Mouse (Mus musculus): ENCODE results near the gene Rsph3b. TPM values are rescaled to one million over a fixed set of nuclear protein-coding genes. Genes with fewer than 3 reads are reported as not detected.
"Not testable (repeated sequence)": the region's sequence is repeated elsewhere in the genome, so short reads cannot be mapped to it uniquely, and the experiment has no call there.

Gene Rsph3b
- total RNA-seq, 1 experiment = 5.4 TPM

DNA sequence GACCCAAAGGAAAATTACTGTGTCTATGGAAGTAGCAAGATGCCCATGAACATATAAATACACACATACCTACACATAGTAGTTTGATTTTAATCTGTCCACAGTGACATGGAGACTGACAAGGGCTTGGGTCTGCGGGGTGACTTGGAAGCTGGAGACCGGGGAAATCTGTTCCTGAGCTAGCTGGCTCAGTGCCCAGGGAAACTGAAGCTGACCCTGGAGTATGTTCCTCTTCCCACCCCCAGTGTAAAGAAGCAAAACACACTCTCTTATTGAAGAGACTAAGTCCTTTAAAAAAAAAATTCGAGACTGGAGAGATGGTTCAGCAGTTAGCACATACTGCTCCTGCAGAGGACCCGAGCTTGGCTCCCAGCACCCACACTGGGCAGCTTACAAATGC, 14.5 kb upstream of the Rsph3b start:
- H3K9me3 ChIP-seq (ENCODE audit: control insufficient read depth, insufficient read depth, low read depth, low read length); H3K9ac ChIP-seq (ENCODE audit: insufficient read depth, low read depth, low read length, poor library complexity, severe bottlenecking); H3K4me3 ChIP-seq (ENCODE audit: insufficient read depth in 1 of 2, low read depth in 1 of 2, low read length in 2 of 2, poor library complexity in 1 of 2, severe bottlenecking in 1 of 2); H3K27ac ChIP-seq (ENCODE audit: insufficient read depth, low read depth, low read length, poor library complexity, severe bottlenecking); H3K36me3 ChIP-seq (ENCODE audit: control insufficient read depth, insufficient read depth, low read length, poor library complexity, severe bottlenecking); DNase-seq (ENCODE audit: low read depth, low spot score); H3K4me1 ChIP-seq (ENCODE audit: control insufficient read depth in 2 of 2, insufficient read depth in 2 of 2, low read length in 2 of 2, poor library complexity in 1 of 2): not testable (repeated sequence)
- in situ Hi-C loops (cut with MboI; ENCODE audit: low sequenced_read_pairs in 2 of 2, unreplicated experiment in 2 of 2) = loop anchor here in 1 of 2 experiments (25.0 kb wide), 1 partner anchor 974 kb away; the partner anchor contains the start of genes Rsph3a and Tagap

DNA sequence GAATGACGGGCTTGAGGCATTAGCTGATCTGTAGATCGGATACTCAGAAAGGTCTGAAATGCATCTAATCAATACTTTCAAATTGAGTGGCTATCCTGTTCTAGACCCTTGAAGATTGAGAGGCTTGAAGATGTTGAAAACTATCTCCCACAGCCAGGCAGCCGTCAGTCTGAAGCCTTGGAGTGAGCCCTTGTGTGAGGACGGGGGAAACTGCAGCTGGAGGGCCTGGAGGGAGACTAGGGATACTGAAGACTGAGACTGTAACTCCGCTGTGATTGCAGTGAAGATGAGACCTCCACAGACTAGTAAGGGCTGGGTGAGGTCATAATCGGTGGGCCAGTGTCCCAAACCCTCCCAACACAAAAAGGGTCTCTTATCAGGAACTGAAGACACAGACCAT, 13.9 kb upstream of the Rsph3b start:
- H3K9me3 ChIP-seq (ENCODE audit: control insufficient read depth, insufficient read depth, low read depth, low read length); H3K27ac ChIP-seq (ENCODE audit: insufficient read depth, low read depth, low read length, poor library complexity, severe bottlenecking); H3K36me3 ChIP-seq (ENCODE audit: control insufficient read depth, insufficient read depth, low read length, poor library complexity, severe bottlenecking); H3K9ac ChIP-seq (ENCODE audit: insufficient read depth, low read depth, low read length, poor library complexity, severe bottlenecking); DNase-seq (ENCODE audit: low read depth, low spot score); H3K4me3 ChIP-seq (ENCODE audit: insufficient read depth in 1 of 2, low read depth in 1 of 2, low read length in 2 of 2, poor library complexity in 1 of 2, severe bottlenecking in 1 of 2); H3K4me1 ChIP-seq (ENCODE audit: control insufficient read depth in 2 of 2, insufficient read depth in 2 of 2, low read length in 2 of 2, poor library complexity in 1 of 2): not testable (repeated sequence)
- in situ Hi-C loops (cut with MboI; ENCODE audit: low sequenced_read_pairs in 2 of 2, unreplicated experiment in 2 of 2) = loop anchor here in 1 of 2 experiments (25.0 kb wide), 1 partner anchor 975 kb away; the partner anchor contains the start of genes Rsph3a and Tagap

DNA sequence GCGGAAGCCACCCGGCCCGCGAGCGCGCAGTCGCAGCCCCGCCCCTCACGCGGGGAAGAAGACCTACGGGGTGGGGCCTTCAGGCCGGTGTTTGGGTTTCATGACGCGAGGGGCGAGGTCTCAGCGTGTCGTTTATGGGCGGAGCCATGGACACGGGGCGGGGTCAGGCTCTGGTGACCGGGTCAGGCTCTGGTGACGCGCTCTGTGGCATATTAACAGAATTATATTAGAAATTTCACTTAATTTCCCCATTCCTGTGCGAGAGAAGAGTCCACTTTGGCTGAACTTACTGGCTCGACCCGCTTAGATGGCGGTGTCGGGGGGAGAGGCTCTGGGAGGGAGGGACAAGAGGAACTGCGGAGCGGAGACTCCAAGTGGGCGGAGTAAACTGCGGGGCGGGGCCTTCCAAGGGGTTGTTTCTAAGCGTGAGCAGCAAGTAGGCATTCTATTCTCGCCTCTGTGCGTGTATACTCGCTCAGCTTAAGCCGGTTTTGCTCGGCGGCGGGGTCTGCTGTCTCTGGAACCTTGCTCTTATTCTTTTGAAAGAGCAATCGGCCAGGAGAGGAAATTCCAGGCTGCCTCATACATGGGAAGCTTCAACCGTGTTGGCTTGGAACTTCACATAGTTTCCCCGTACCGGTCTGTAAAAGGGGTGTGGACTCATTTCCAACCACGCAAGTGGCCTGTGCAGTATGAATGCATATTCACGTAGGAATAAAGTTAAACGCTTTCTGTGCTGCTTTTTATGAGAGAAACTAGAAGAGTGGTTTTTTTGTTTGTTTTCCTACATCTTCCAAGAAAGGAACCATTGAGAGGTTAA, 12.9 kb upstream of the Rsph3b start:
- H3K36me3 ChIP-seq (ENCODE audit: control insufficient read depth, insufficient read depth, low read length, poor library complexity, severe bottlenecking); H3K9me3 ChIP-seq (ENCODE audit: control insufficient read depth, insufficient read depth, low read depth, low read length); DNase-seq (ENCODE audit: low read depth, low spot score); H3K27ac ChIP-seq (ENCODE audit: insufficient read depth, low read depth, low read length, poor library complexity, severe bottlenecking); H3K9ac ChIP-seq (ENCODE audit: insufficient read depth, low read depth, low read length, poor library complexity, severe bottlenecking); H3K4me1 ChIP-seq (ENCODE audit: control insufficient read depth in 2 of 2, insufficient read depth in 2 of 2, low read length in 2 of 2, poor library complexity in 1 of 2): not testable (repeated sequence)
- in situ Hi-C loops (cut with MboI; ENCODE audit: low sequenced_read_pairs in 2 of 2, unreplicated experiment in 2 of 2) = loop anchor here in 1 of 2 experiments (25.0 kb wide), 1 partner anchor 976 kb away; the partner anchor contains the start of genes Rsph3a and Tagap
- H3K4me3 ChIP-seq (ENCODE audit: insufficient read depth in 1 of 2, low read depth in 1 of 2, low read length in 2 of 2, poor library complexity in 1 of 2, severe bottlenecking in 1 of 2) = peak overlapping the region; percentile 39 to 65; a peak in 3 of 4 replicates

DNA sequence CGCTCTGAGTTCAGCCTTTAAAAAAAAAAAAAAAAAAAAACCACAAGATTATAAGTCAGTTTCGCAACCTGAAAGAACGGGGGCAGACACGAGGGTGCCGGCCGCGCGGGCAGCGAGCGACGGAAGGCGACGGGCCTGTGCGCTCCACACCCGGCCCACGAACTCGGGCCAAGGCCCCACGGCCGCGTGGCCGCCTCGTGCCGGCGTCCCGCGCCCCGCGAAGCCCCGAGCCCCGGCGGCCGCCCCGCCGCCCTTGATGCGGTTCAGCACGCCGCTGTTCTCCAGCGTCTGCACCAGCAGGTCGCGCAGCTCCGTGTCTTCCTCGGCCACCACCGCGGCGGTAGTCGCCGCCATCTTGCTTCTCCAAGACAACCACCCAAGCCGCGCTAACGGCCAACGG, 12.3 kb upstream of the Rsph3b start, which contains the start of gene Tagap1:
Gene Tagap1 (minus strand): TSS at position 381 of the 400 bp plus-strand sequence.
- in situ Hi-C loops (cut with MboI; ENCODE audit: low sequenced_read_pairs in 2 of 2, unreplicated experiment in 2 of 2) = loop anchor here in 1 of 2 experiments (25.0 kb wide), 1 partner anchor 977 kb away; the partner anchor contains the start of genes Rsph3a and Tagap
- not testable (repeated sequence) for DNase-seq (ENCODE audit: low read depth, low spot score); H3K4me1 ChIP-seq (ENCODE audit: control insufficient read depth in 2 of 2, insufficient read depth in 2 of 2, low read length in 2 of 2, poor library complexity in 1 of 2); H3K9me3 ChIP-seq (ENCODE audit: control insufficient read depth, insufficient read depth, low read depth, low read length); H3K36me3 ChIP-seq (ENCODE audit: control insufficient read depth, insufficient read depth, low read length, poor library complexity, severe bottlenecking); H3K27ac ChIP-seq (ENCODE audit: insufficient read depth, low read depth, low read length, poor library complexity, severe bottlenecking); H3K9ac ChIP-seq (ENCODE audit: insufficient read depth, low read depth, low read length, poor library complexity, severe bottlenecking)
- H3K4me3 ChIP-seq (ENCODE audit: insufficient read depth in 1 of 2, low read depth in 1 of 2, low read length in 2 of 2, poor library complexity in 1 of 2, severe bottlenecking in 1 of 2) = peak within 1 kb of the TSS; percentile 39 to 65

DNA sequence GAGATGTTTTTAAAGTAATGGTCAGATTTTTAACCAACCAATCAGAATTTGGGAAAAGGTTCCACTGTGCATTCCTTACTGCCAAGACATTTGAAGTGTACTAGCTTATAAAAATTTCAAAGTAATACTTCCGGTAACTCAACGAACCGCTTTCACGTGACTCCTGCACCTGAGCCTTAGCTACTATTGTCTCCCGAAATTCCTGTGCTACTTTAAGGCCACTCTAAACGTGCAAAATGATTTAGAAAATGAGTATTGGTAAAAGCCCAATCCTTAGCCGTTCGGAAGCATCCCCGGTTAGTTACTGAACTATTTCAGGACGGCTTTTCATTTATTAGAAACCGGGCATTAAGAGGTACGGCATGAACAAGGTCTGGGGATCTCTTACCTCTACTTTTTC, 11.9 kb upstream of the Rsph3b start:
- DNase-seq (ENCODE audit: low read depth, low spot score); H3K9ac ChIP-seq (ENCODE audit: insufficient read depth, low read depth, low read length, poor library complexity, severe bottlenecking); H3K4me1 ChIP-seq (ENCODE audit: control insufficient read depth in 2 of 2, insufficient read depth in 2 of 2, low read length in 2 of 2, poor library complexity in 1 of 2); H3K4me3 ChIP-seq (ENCODE audit: insufficient read depth in 1 of 2, low read depth in 1 of 2, low read length in 2 of 2, poor library complexity in 1 of 2, severe bottlenecking in 1 of 2); H3K27ac ChIP-seq (ENCODE audit: insufficient read depth, low read depth, low read length, poor library complexity, severe bottlenecking); H3K36me3 ChIP-seq (ENCODE audit: control insufficient read depth, insufficient read depth, low read length, poor library complexity, severe bottlenecking); H3K9me3 ChIP-seq (ENCODE audit: control insufficient read depth, insufficient read depth, low read depth, low read length): not testable (repeated sequence)
- in situ Hi-C loops (cut with MboI; ENCODE audit: low sequenced_read_pairs in 2 of 2, unreplicated experiment in 2 of 2) = loop anchor here in 1 of 2 experiments (25.0 kb wide), 1 partner anchor 977 kb away; the partner anchor contains the start of genes Rsph3a and Tagap

DNA sequence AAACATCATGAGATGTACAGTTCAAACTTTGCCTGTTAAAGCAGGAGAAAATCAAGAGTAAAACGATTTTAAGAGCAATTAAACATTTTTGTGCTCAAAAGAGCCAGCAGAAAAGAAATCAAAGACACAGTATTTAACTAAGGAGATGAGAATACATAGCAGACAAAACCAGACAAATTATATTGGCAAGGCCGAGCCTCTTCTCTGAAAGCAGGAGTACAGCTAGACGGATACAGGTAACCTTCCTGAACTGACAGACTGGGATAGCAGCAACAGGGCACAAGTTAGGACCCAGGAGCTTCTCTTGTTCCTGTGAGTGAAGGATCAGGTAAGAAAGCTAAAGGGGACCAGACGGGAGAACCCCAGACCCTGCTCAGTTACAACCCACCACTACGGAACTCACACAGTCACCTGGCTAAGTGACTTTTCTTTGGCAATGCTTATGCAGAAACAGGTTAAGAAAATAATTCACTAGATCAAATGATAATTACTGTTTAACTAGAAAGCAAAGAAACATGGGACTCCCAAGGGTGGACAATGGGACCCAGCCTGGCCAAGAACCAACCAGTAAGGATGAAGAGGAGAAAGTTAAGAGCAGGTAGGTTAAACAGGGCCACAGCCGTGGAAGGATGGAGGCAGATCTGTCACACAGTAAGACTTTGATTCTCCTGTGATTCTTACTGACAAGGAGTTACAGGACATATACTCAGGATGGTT, 11.2 kb upstream of the Rsph3b start:
- H3K9ac ChIP-seq (ENCODE audit: insufficient read depth, low read depth, low read length, poor library complexity, severe bottlenecking); H3K9me3 ChIP-seq (ENCODE audit: control insufficient read depth, insufficient read depth, low read depth, low read length); H3K27ac ChIP-seq (ENCODE audit: insufficient read depth, low read depth, low read length, poor library complexity, severe bottlenecking); H3K4me1 ChIP-seq (ENCODE audit: control insufficient read depth in 2 of 2, insufficient read depth in 2 of 2, low read length in 2 of 2, poor library complexity in 1 of 2); H3K4me3 ChIP-seq (ENCODE audit: insufficient read depth in 1 of 2, low read depth in 1 of 2, low read length in 2 of 2, poor library complexity in 1 of 2, severe bottlenecking in 1 of 2); DNase-seq (ENCODE audit: low read depth, low spot score); H3K36me3 ChIP-seq (ENCODE audit: control insufficient read depth, insufficient read depth, low read length, poor library complexity, severe bottlenecking): not testable (repeated sequence)
- in situ Hi-C loops (cut with MboI; ENCODE audit: low sequenced_read_pairs in 2 of 2, unreplicated experiment in 2 of 2) = loop anchor here in 1 of 2 experiments (25.0 kb wide), 1 partner anchor 978 kb away; the partner anchor contains the start of genes Rsph3a and Tagap

DNA sequence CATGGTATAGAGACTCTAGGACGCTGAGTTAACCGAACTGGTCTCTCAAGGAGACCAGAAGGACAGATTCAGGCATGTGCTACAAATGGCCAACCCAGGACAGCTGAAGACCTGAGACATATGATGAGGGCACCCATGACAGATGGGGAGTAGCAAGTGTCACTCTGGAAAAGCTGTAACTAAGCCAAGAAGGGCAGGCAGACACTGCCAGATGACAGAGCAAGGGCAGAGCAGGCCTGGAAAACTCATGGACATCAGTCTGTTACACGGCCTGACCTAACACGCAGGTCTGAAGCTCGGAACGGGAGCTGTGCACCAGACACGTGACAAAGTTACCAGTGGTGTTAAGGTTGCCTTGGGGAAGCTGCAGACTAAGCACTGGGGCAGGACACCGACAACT, 10.4 kb upstream of the Rsph3b start:
- not testable (repeated sequence) for H3K4me3 ChIP-seq (ENCODE audit: insufficient read depth in 1 of 2, low read depth in 1 of 2, low read length in 2 of 2, poor library complexity in 1 of 2, severe bottlenecking in 1 of 2); DNase-seq (ENCODE audit: low read depth, low spot score); H3K36me3 ChIP-seq (ENCODE audit: control insufficient read depth, insufficient read depth, low read length, poor library complexity, severe bottlenecking); H3K9me3 ChIP-seq (ENCODE audit: control insufficient read depth, insufficient read depth, low read depth, low read length); H3K27ac ChIP-seq (ENCODE audit: insufficient read depth, low read depth, low read length, poor library complexity, severe bottlenecking); H3K9ac ChIP-seq (ENCODE audit: insufficient read depth, low read depth, low read length, poor library complexity, severe bottlenecking); H3K4me1 ChIP-seq (ENCODE audit: control insufficient read depth in 2 of 2, insufficient read depth in 2 of 2, low read length in 2 of 2, poor library complexity in 1 of 2)
- in situ Hi-C loops (cut with MboI; ENCODE audit: low sequenced_read_pairs in 2 of 2, unreplicated experiment in 2 of 2) = loop anchor here in 1 of 2 experiments (25.0 kb wide), 1 partner anchor 978 kb away; the partner anchor contains the start of genes Rsph3a and Tagap

DNA sequence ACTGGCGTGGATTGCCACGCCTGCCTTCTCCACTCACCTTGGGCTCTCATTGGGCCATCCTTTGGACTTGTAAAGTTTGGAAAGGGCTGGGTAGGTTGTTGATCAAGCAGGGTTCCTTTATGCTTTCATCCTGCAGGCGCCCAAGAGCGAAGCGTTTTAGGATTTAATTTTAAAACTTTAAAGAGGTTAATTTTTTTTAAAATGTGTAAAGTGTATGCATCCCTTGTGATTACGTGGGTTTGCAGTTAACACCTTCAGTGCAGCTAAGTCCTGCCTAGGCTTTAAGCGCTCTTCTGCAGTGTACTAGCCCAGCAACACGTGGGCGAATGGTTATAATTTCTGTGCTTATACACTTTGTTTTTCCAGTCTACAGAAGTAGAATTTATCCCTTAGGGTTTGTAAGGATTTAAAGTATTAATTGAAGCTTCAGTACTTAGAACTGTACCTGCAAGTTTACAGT, 317 bp upstream of the Rsph3b start:
- in situ Hi-C loops (cut with MboI; ENCODE audit: low sequenced_read_pairs in 2 of 2, unreplicated experiment in 2 of 2); DNase-seq (ENCODE audit: low read depth, low spot score); H3K9me3 ChIP-seq (ENCODE audit: control insufficient read depth, insufficient read depth, low read depth, low read length); H3K4me1 ChIP-seq (ENCODE audit: control insufficient read depth in 2 of 2, insufficient read depth in 2 of 2, low read length in 2 of 2, poor library complexity in 1 of 2); H3K27ac ChIP-seq (ENCODE audit: insufficient read depth, low read depth, low read length, poor library complexity, severe bottlenecking); H3K36me3 ChIP-seq (ENCODE audit: control insufficient read depth, insufficient read depth, low read length, poor library complexity, severe bottlenecking): not testable (repeated sequence)
- Histone ChIP-seq H3K9ac (ENCODE audit: insufficient read depth, low read depth, low read length, poor library complexity, severe bottlenecking) (peak overlapping the region; percentile 69; the same call in 1 of the 2 replicates), H3K4me3 (ENCODE audit: insufficient read depth in 1 of 2, low read depth in 1 of 2, low read length in 2 of 2, poor library complexity in 1 of 2, severe bottlenecking in 1 of 2) (peak overlapping the region; percentile 68 to 74)
